In genomic region chr2:29317906-29318470, GRCm38 (mm10) we compare ENCODE assay signal across 21 mouse cellular contexts. TPM values are rescaled to one million over a fixed set of nuclear protein-coding genes. Genes with fewer than 3 reads are reported as not detected.
A peak's percentile ranks its signal among the peaks of the same experiment; 100 is the strongest.
DNase-seq lines count a peak whose midpoint lies in the region; ATAC-seq and TF ChIP-seq lines count a peak whose summit lies in the region.
"Had no signal": no experiment of that assay in that cellular context is flagged by ENCODE, and none has a peak within 500 bp of the region (broad histone marks: within the 10 kb centered on the region; RNA-seq: fewer than 3 reads in every experiment).

No protein-coding gene starts in this region.

- H3K36me3 ChIP-seq in midbrain, embryonic 10.5 days = no peaks in the 10 kb centered on the region
- H3K36me3 ChIP-seq: embryonic facial prominence, embryonic 15.5 days; forebrain, embryonic 10.5 days; forebrain, embryonic 15.5 days; heart, embryonic 15.5 days; hindbrain, embryonic 10.5 days had no signal

- peak; percentile 50 for ATAC-seq in frontal cortex, adult (ENCODE audit: low TSS enrichment)
- ATAC-seq: forebrain, embryonic 15.5 days had no signal

- no peaks in the 10 kb centered on the region for H3K4me1 ChIP-seq in midbrain, embryonic 10.5 days
- H3K4me1 ChIP-seq: embryonic facial prominence, embryonic 15.5 days; forebrain, embryonic 10.5 days; heart, embryonic 15.5 days; hindbrain, embryonic 10.5 days had no signal

- H3K27me3 ChIP-seq in midbrain, embryonic 10.5 days (ENCODE audit: low read depth, poor library complexity, severe bottlenecking) = no peaks in the 10 kb centered on the region
- H3K27me3 ChIP-seq: embryonic facial prominence, embryonic 15.5 days; forebrain, embryonic 15.5 days; heart, embryonic 15.5 days had no signal

- intact Hi-C loops in left cerebral cortex, adult 2 months (cut with DNase I) = no loop called here

- no peak overlapping the region for H3K4me3 ChIP-seq in left cerebral cortex, adult 2 months
- no peak overlapping the region for H3K4me3 ChIP-seq in midbrain, embryonic 10.5 days
- H3K4me3 ChIP-seq: embryonic facial prominence, embryonic 15.5 days; erythroblast, embryonic 14.5 days; forebrain, embryonic 10.5 days; forebrain, embryonic 15.5 days; heart, adult 2 months; heart, embryonic 15.5 days; hindbrain, embryonic 10.5 days had no signal

- 83% methylated on average over 4 of the region's 4 CpGs for WGBS in midbrain, embryonic 10.5 days

- DNase-seq in frontal cortex, postnatal 25 days (ENCODE audit: low spot score in 2 of 2) = no peak
- peak; percentile 33 to 36 for DNase-seq in left cerebral cortex, adult 18-20 months (ENCODE audit: low spot score in 2 of 2)
- DNase-seq in left cerebral cortex, adult 2 months (ENCODE audit: extremely low spot score in 1 of 2, low spot score in 2 of 2) = no peak
- peak; percentile 73 for DNase-seq in brain, adult 2 months (ENCODE audit: low read depth, low spot score)
- peak; percentile 32 for DNase-seq in right cerebral cortex, postnatal 25 days
- no peak for DNase-seq in midbrain, embryonic 10.5 days (ENCODE audit: low spot score)
- no peak for DNase-seq in thymus, postnatal 25 days
- DNase-seq: adrenal gland, postnatal 14 days; cerebellum, adult 2 months; cerebellum, postnatal 10 days; gastrocnemius, postnatal 10 days; heart, adult 2 months; heart, postnatal 14 days had no signal

- no peaks in the 10 kb centered on the region for H3K9me3 ChIP-seq in midbrain, embryonic 10.5 days (replicated peaks)
- H3K9me3 ChIP-seq: embryonic facial prominence, embryonic 15.5 days; forebrain, embryonic 10.5 days; forebrain, embryonic 15.5 days; heart, embryonic 15.5 days; hindbrain, embryonic 10.5 days had no signal

- no peak overlapping the region; the same call in 1 of the 2 replicates for H3K27ac ChIP-seq in left cerebral cortex, adult 2 months
- no peak overlapping the region for H3K27ac ChIP-seq in midbrain, embryonic 10.5 days (replicated peaks)
- H3K27ac ChIP-seq: embryonic facial prominence, embryonic 15.5 days; forebrain, embryonic 10.5 days; forebrain, embryonic 15.5 days; heart, adult 2 months; heart, embryonic 15.5 days; hindbrain, embryonic 10.5 days; hindbrain, embryonic 14.5 days had no signal

- TF ChIP-seq CTCF in left cerebral cortex, adult 2 months (IDR thresholded peaks at IDR 0.05) = no peak

RNA-seq across cellular contexts. Expression of gene Med27, which starts 28.6 kb away (rescaled TPM):
- 10 to 100 TPM; 35.8 to 39.6 TPM for total RNA-seq in left cerebral cortex, adult 18-20 months (2021)
- total RNA-seq in left cerebral cortex, adult 2 months (2021) = 10 to 100 TPM; 38.9 to 39.3 TPM
- polyA plus RNA-seq in midbrain, embryonic 10.5 days (2016; fragmentation: Nextera tagmentation; extraction: Ambion mirVana) = 61.0 and 70.0 TPM in 2 replicates

Comparison
In these comparisons a context has a peak if more than half of its experiments do, and no peak if none do; other contexts are left out.
1. DNase-seq: peak in left cerebral cortex, adult 18-20 months (2 of 2), brain, adult 2 months (single experiment) and right cerebral cortex, postnatal 25 days (single experiment); none in frontal cortex, postnatal 25 days (0 of 2), left cerebral cortex, adult 2 months (0 of 2), midbrain, embryonic 10.5 days (single experiment) and thymus, postnatal 25 days (single experiment).